ENCODE assay signal across 1 mouse cellular context in genomic region chr17:24205908-24206361, GRCm38 (mm10).
A peak's percentile ranks its signal among the peaks of the same experiment; 100 is the strongest.
TF ChIP-seq lines count a peak whose summit lies in the region.

No protein-coding gene starts in this region.

TF ChIP-seq in MEL, 35 proteins besides CTCF, POLR2A, EP300 and RAD21:
- TF ChIP-seq USF2 (IDR thresholded peaks at IDR 0.05; ENCODE audit: borderline replicate concordance in 1 of 2, insufficient read depth in 1 of 2, low read depth in 1 of 2, low read length in 2 of 2) (peak; percentile 53 to 84; a peak in 3 of 4 replicates), BHLHE40 (IDR thresholded peaks at IDR 0.05; ENCODE audit: borderline replicate concordance, low read depth, low read length) (peak; percentile 80), GABPA (IDR thresholded peaks at IDR 0.05; ENCODE audit: low read depth, low read length) (no peak), CHD2 (IDR thresholded peaks at IDR 0.05; ENCODE audit: low read length) (no peak), ZNF384 (IDR thresholded peaks at IDR 0.05; ENCODE audit: low read depth, low read length) (no peak), MEF2A (IDR thresholded peaks at IDR 0.05; ENCODE audit: extremely low read depth, insufficient replicate concordance, low read depth, low read length, poor library complexity, severe bottlenecking) (no peak), ZKSCAN1 (IDR thresholded peaks at IDR 0.05; ENCODE audit: low read depth, low read length) (no peak), NELFE (IDR thresholded peaks at IDR 0.05; ENCODE audit: low read depth, low read length) (no peak; the same call in 1 of the 2 replicates), TBP (IDR thresholded peaks at IDR 0.05; ENCODE audit: low read depth, low read length) (no peak), UBTF (IDR thresholded peaks at IDR 0.05; ENCODE audit: borderline replicate concordance, insufficient read depth, low read depth, low read length) (no peak), JUND (IDR thresholded peaks at IDR 0.05; ENCODE audit: low read depth, low read length) (no peak), POLR2AphosphoS5 (IDR thresholded peaks at IDR 0.05; ENCODE audit: borderline replicate concordance, low read depth, low read length) (no peak), SIN3A (IDR thresholded peaks at IDR 0.05; ENCODE audit: low read length) (no peak; the same call in none of the 2 replicates), TCF12 (IDR thresholded peaks at IDR 0.05; ENCODE audit: low read depth, low read length) (peak; percentile 48; the same call in 1 of the 2 replicates), NRF1 (IDR thresholded peaks at IDR 0.05; ENCODE audit: insufficient read depth, low read depth, low read length, poor library complexity, severe bottlenecking) (no peak), USF1 (IDR thresholded peaks at IDR 0.05; ENCODE audit: low read depth, low read length) (peak; percentile 96), TAL1 (IDR thresholded peaks at IDR 0.05; ENCODE audit: low read length) (no peak), GATA1 (IDR thresholded peaks at IDR 0.05; ENCODE audit: low read depth, low read length) (no peak), MAZ (IDR thresholded peaks at IDR 0.05; ENCODE audit: low read depth, low read length) (no peak; the same call in none of the 2 replicates), ZC3H11A (IDR thresholded peaks at IDR 0.05; ENCODE audit: low read depth, low read length) (no peak), MYC (IDR thresholded peaks at IDR 0.05; ENCODE audit: low read depth, low read length) (no peak; the same call in 1 of the 2 replicates), HCFC1 (IDR thresholded peaks at IDR 0.05; ENCODE audit: low read depth, low read length) (no peak; the same call in 1 of the 2 replicates), ZMIZ1 (IDR thresholded peaks at IDR 0.05; ENCODE audit: low read depth, low read length) (peak; percentile 29; the same call in 1 of the 2 replicates), CHD1 (IDR thresholded peaks at IDR 0.05; ENCODE audit: low read depth, low read length) (peak; percentile 45; the same call in 1 of the 2 replicates), KAT2A (conservative IDR thresholded peaks at IDR 0.05; ENCODE audit: low read depth, low read length) (no peak), RCOR1 (IDR thresholded peaks at IDR 0.05; ENCODE audit: low read depth, low read length) (no peak), MXI1 (IDR thresholded peaks at IDR 0.05; ENCODE audit: low read depth, low read length) (0 out of 2 replicates have a peak, but pooled peaks have one; percentile 8), MAX (IDR thresholded peaks at IDR 0.05; ENCODE audit: low read length) (peak; percentile 75), ELF1 (IDR thresholded peaks at IDR 0.05; ENCODE audit: low read depth, low read length) (no peak), SMC3 (IDR thresholded peaks at IDR 0.05; ENCODE audit: low read depth, low read length) (no peak), E2F4 (IDR thresholded peaks at IDR 0.05; ENCODE audit: borderline replicate concordance, low read depth, low read length) (no peak), POLR2AphosphoS2 (IDR thresholded peaks at IDR 0.05; ENCODE audit: low read length) (peak; percentile 85; the same call in 1 of the 2 replicates), MYB (IDR thresholded peaks at IDR 0.05; ENCODE audit: low read depth, low read length) (no peak)
